ENCODE assay signal across 9 mouse cellular contexts in the genomic region with DNA sequence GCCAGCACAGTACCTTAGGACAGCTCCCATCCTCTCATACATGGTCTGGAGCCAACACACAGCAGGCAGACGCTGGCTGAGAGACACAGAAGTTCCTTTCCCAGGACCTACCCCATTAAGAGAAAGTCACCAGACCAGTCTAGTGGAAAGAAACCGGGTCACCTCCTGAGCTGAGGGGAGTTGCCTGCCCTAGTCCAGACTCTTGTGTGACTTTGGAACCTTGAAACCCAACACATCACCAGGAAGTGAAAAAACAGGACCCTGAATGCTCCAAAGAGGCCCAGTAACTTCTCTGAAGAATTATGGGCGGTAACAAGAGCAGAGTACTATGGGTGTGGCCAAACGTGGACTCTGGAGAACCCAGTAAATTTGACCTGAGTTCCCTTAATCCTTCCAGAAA. TPM values are rescaled to one million over a fixed set of nuclear protein-coding genes. Genes with fewer than 3 reads are reported as not detected.
A peak's percentile ranks its signal among the peaks of the same experiment; 100 is the strongest.
DNase-seq lines count a peak whose midpoint lies in the region; ATAC-seq and TF ChIP-seq lines count a peak whose summit lies in the region.
"Had no signal": no experiment of that assay in that cellular context is flagged by ENCODE, and none has a peak within 500 bp of the region (broad histone marks: within the 10 kb centered on the region; RNA-seq: fewer than 3 reads in every experiment).

No protein-coding gene starts in this region.

- no peak for TF ChIP-seq POLR2A in myocyte (IDR thresholded peaks at IDR 0.05; ENCODE audit: insufficient read length, low read depth)

- H3K27ac ChIP-seq in kidney, embryonic 15.5 days, result peak overlapping the region; percentile 75
- no peak overlapping the region for H3K27ac ChIP-seq in midbrain, embryonic 14.5 days (replicated peaks; ENCODE audit: low read depth, low read length)
- H3K27ac ChIP-seq: layer of hippocampus, adult 2 months had no signal

- H3K4me3 ChIP-seq in kidney, embryonic 15.5 days (replicated peaks), result peak overlapping the region; percentile 59; the same call in 1 of the 2 replicates
- H3K4me3 ChIP-seq in myocyte, result peak overlapping the region; percentile 24
- no peak overlapping the region for H3K4me3 ChIP-seq in midbrain, embryonic 14.5 days (replicated peaks; ENCODE audit: low read depth, low read length)

- no peak for ATAC-seq in kidney, embryonic 15.5 days (replicated peaks; ENCODE audit: low FRiP score)
- ATAC-seq in midbrain, embryonic 14.5 days (ENCODE audit: low FRiP score, low TSS enrichment), result no peak

- DNase-seq in lung, adult 18-20 months, result peak; percentile 26 to 65
- DNase-seq in lung, postnatal 14 days, result no peak
- DNase-seq in R1 (ENCODE audit: low read depth, low spot score), result peak; percentile 77
- no peak for DNase-seq in left cerebral cortex, adult 9 months (ENCODE audit: low spot score in 2 of 2)
- DNase-seq in midbrain, embryonic 14.5 days, result no peak

- H3K4me1 ChIP-seq in kidney, embryonic 15.5 days, result peaks cover 33% of the 10 kb centered on the region
- H3K4me1 ChIP-seq in midbrain, embryonic 14.5 days (ENCODE audit: control insufficient read depth, insufficient read depth, low read length), result peaks cover 5% of the 10 kb centered on the region; the same call in 1 of the 2 replicates

- peak overlapping the region; percentile 94 for H3K4me2 ChIP-seq in kidney, embryonic 15.5 days
- peak overlapping the region; percentile 98 for H3K4me2 ChIP-seq in myocyte (ENCODE audit: low read depth)
- no peak overlapping the region for H3K4me2 ChIP-seq in midbrain, embryonic 14.5 days (ENCODE audit: low read length)

- 0 out of 2 replicates have a peak overlapping the region, but pooled peaks have one; percentile 51 for H3K9ac ChIP-seq in kidney, embryonic 15.5 days
- H3K9ac ChIP-seq in midbrain, embryonic 14.5 days (replicated peaks; ENCODE audit: low read length), result no peak overlapping the region

- H3ac ChIP-seq in myocyte (ENCODE audit: control insufficient read depth, insufficient read length), result no peak overlapping the region

- 23% methylated on average over 4 of the region's 4 CpGs for WGBS in kidney, embryonic 15.5 days
- WGBS in midbrain, embryonic 14.5 days, result 53% methylated on average over 4 of the region's 4 CpGs

- no peaks in the 10 kb centered on the region for H3K9me3 ChIP-seq in kidney, embryonic 15.5 days (replicated peaks)
- H3K9me3 ChIP-seq in midbrain, embryonic 14.5 days (ENCODE audit: control insufficient read depth, low read length), result no peaks in the 10 kb centered on the region

- H3K79me2 ChIP-seq in myocyte (ENCODE audit: control insufficient read depth, insufficient read depth), result no peaks in the 10 kb centered on the region

- peaks cover 8% of the 10 kb centered on the region for H3K36me3 ChIP-seq in kidney, embryonic 15.5 days
- H3K36me3 ChIP-seq in myocyte (ENCODE audit: control insufficient read depth, insufficient read depth), result no peaks in the 10 kb centered on the region
- H3K36me3 ChIP-seq in midbrain, embryonic 14.5 days (ENCODE audit: control insufficient read depth, insufficient read depth, low read length), result peaks cover 6% of the 10 kb centered on the region

- H3K27me3 ChIP-seq in kidney, embryonic 15.5 days, result peaks cover 41% of the 10 kb centered on the region
- no peaks in the 10 kb centered on the region for H3K27me3 ChIP-seq in myocyte (ENCODE audit: control insufficient read depth, insufficient read depth, insufficient read length)
- H3K27me3 ChIP-seq in midbrain, embryonic 14.5 days (ENCODE audit: control insufficient read depth, insufficient read depth, low read length), result peaks cover 44% of the 10 kb centered on the region
- H3K27me3 ChIP-seq: Patski had no signal

TF ChIP-seq in myocyte, 11 proteins besides CTCF, POLR2A, EP300 and RAD21:
- TF ChIP-seq POLR2AphosphoS2 (IDR thresholded peaks at IDR 0.05; ENCODE audit: insufficient read length, low read depth) (no peak), CEBPB (IDR thresholded peaks at IDR 0.05; ENCODE audit: insufficient read depth, poor library complexity, severe bottlenecking) (no peak), TCF12 (IDR thresholded peaks at IDR 0.05; ENCODE audit: insufficient read depth, poor library complexity, severe bottlenecking) (no peak), REST (IDR thresholded peaks at IDR 0.05; ENCODE audit: insufficient read depth, insufficient read length) (no peak), MAX (IDR thresholded peaks at IDR 0.05; ENCODE audit: low read depth) (no peak), MYOG (IDR thresholded peaks at IDR 0.05; ENCODE audit: control insufficient read depth in 1 of 3, insufficient read depth in 1 of 3, insufficient read length in 2 of 3, low read depth in 2 of 3) (no peak), TCF3 (IDR thresholded peaks at IDR 0.05; ENCODE audit: insufficient read length, low read depth) (no peak), SRF (IDR thresholded peaks at IDR 0.05; ENCODE audit: control insufficient read depth, insufficient read length, low read depth) (no peak), MYOD1 (IDR thresholded peaks at IDR 0.05; ENCODE audit: control insufficient read depth in 1 of 3, insufficient read length in 2 of 3, low read depth in 2 of 3) (no peak), E2F4 (IDR thresholded peaks at IDR 0.05; ENCODE audit: insufficient read depth) (no peak), USF1 (IDR thresholded peaks at IDR 0.05; ENCODE audit: low read depth) (no peak)

RNA-seq across cellular contexts. Expression of gene Sfn, which starts 3.4 kb away (rescaled TPM):
- 9.8 and 13.3 TPM in 2 replicates for polyA plus RNA-seq in kidney, embryonic 15.5 days (2015; fragmentation: Nextera tagmentation; extraction: Ambion mirVana)
- 0.56 TPM for polyA plus RNA-seq in myocyte (2012; fragmentation: generic; extraction: Trizol)
- 0.88 and 1.3 TPM in 2 replicates for polyA plus RNA-seq in midbrain, embryonic 14.5 days (2014; fragmentation: Nextera tagmentation; extraction: Ambion mirVana)

RNA-seq across cellular contexts. Expression of gene Gpn2, which starts 14.5 kb away (rescaled TPM):
- polyA plus RNA-seq in kidney, embryonic 15.5 days (2015; fragmentation: Nextera tagmentation; extraction: Ambion mirVana), result 19.8 and 20.3 TPM in 2 replicates
- polyA plus RNA-seq in myocyte (2012; fragmentation: generic; extraction: Trizol), result 32.2 TPM
- polyA plus RNA-seq in midbrain, embryonic 14.5 days (2014; fragmentation: Nextera tagmentation; extraction: Ambion mirVana), result 20.3 and 21.4 TPM in 2 replicates

RNA-seq across cellular contexts. Expression of gene Gpatch3, which starts 24.1 kb away (rescaled TPM):
- 7.4 and 7.8 TPM in 2 replicates for polyA plus RNA-seq in kidney, embryonic 15.5 days (2015; fragmentation: Nextera tagmentation; extraction: Ambion mirVana)
- polyA plus RNA-seq in myocyte (2012; fragmentation: generic; extraction: Trizol), result 4.1 TPM
- 6.4 and 7.3 TPM in 2 replicates for polyA plus RNA-seq in midbrain, embryonic 14.5 days (2014; fragmentation: Nextera tagmentation; extraction: Ambion mirVana)

RNA-seq across cellular contexts. Expression of gene Nr0b2, which starts 45.4 kb away (rescaled TPM):
- polyA plus RNA-seq in kidney, embryonic 15.5 days (2015; fragmentation: Nextera tagmentation; extraction: Ambion mirVana), result 0.44 and 0.64 TPM in 2 replicates
- not detected for polyA plus RNA-seq in myocyte (2012; fragmentation: generic; extraction: Trizol)
- polyA plus RNA-seq in midbrain, embryonic 14.5 days (2014; fragmentation: Nextera tagmentation; extraction: Ambion mirVana), result not detected in 2 replicates
- polyA plus RNA-seq: Patski had no signal

RNA-seq across cellular contexts. Expression of gene Zdhhc18, which starts 51.3 kb away (rescaled TPM):
- 2.5 and 3.8 TPM in 2 replicates for polyA plus RNA-seq in kidney, embryonic 15.5 days (2015; fragmentation: Nextera tagmentation; extraction: Ambion mirVana)
- 14.3 TPM for polyA plus RNA-seq in myocyte (2012; fragmentation: generic; extraction: Trizol)
- polyA plus RNA-seq in midbrain, embryonic 14.5 days (2014; fragmentation: Nextera tagmentation; extraction: Ambion mirVana), result 3.8 and 5.8 TPM in 2 replicates

Comparison
In these comparisons a context has a peak if more than half of its experiments do, and no peak if none do; other contexts are left out.
1. DNase-seq: peak in lung, adult 18-20 months (2 of 2) and R1 (single experiment); none in lung, postnatal 14 days (single experiment), left cerebral cortex, adult 9 months (0 of 2) and midbrain, embryonic 14.5 days (single experiment).